Mouse (Mus musculus) liver, adult 2 months (tissue): ENCODE measurements at regions not wholly inside any gene's neighbourhood (a gene's known extent, or its start where the extent isn't known, plus 50 kb on each side); places are given as distances from the start of the nearest gene placed in this dataset.

Source experiments
- CTCF ChIP-seq: fragments of 200-500 bp; IDR thresholded peaks from 2 replicates; pipeline ENCODE4 v1.5.1; 2011; ENCODE audit warnings: low read depth, low read length, control low read depth
- POLR2A ChIP-seq: fragments of 200-500 bp; IDR thresholded peaks from 2 replicates; pipeline ENCODE4 v1.6.1; 2011; ENCODE audit warnings: low read length, control low read depth; ENCODE audit not compliant: insufficient read depth; ENCODE audit errors: extremely low read depth

GRCm38 (mm10) chr3:123805338-123805737 is 114.7 kb upstream of the Ndst3 start:
- TF ChIP-seq CTCF: no peak
- no peak for TF ChIP-seq POLR2A
